Comparison of ENCODE assay signal across 11 mouse cellular contexts in genomic region chr7:126464121-126464520, GRCm38 (mm10). TPM values are rescaled to one million over a fixed set of nuclear protein-coding genes. Genes with fewer than 3 reads are reported as not detected.
A peak's percentile ranks its signal among the peaks of the same experiment; 100 is the strongest.
DNase-seq lines count a peak whose midpoint lies in the region; ATAC-seq and TF ChIP-seq lines count a peak whose summit lies in the region.
"Had no signal": no experiment of that assay in that cellular context is flagged by ENCODE, and none has a peak within 500 bp of the region (broad histone marks: within the 10 kb centered on the region; RNA-seq: fewer than 3 reads in every experiment).

No protein-coding gene starts in this region.

- DNase-seq in cerebellum, adult 18-20 months: no peak
- DNase-seq: kidney, adult 18-20 months; left cerebral cortex, postnatal 4 days had no signal

- H3K27me3 ChIP-seq in hindbrain, embryonic 12.5 days: no peaks in the 10 kb centered on the region
- 0 out of 2 replicates have a peak, but pooled peaks cover 3% of the 10 kb centered on the region for H3K27me3 ChIP-seq in hindbrain, embryonic 13.5 days
- no peaks in the 10 kb centered on the region for H3K27me3 ChIP-seq in C2C12 (ENCODE audit: control insufficient read depth, insufficient read depth, insufficient read length)
- H3K27me3 ChIP-seq in embryonic facial prominence, embryonic 15.5 days: no peaks in the 10 kb centered on the region
- no peaks in the 10 kb centered on the region for H3K27me3 ChIP-seq in limb, embryonic 15.5 days
- H3K27me3 ChIP-seq in intestine, embryonic 15.5 days (replicated peaks): no peaks in the 10 kb centered on the region
- H3K27me3 ChIP-seq: midbrain, embryonic 13.5 days had no signal

- no peaks in the 10 kb centered on the region for H3K79me3 ChIP-seq in C2C12 (ENCODE audit: low read depth)

- no peak for TF ChIP-seq CTCF in C2C12 (IDR thresholded peaks at IDR 0.05; ENCODE audit: control insufficient read depth, insufficient read depth, insufficient read length)

- H3K9me3 ChIP-seq in hindbrain, embryonic 12.5 days (replicated peaks): no peaks in the 10 kb centered on the region
- no peaks in the 10 kb centered on the region for H3K9me3 ChIP-seq in hindbrain, embryonic 13.5 days
- H3K9me3 ChIP-seq in embryonic facial prominence, embryonic 15.5 days (replicated peaks): no peaks in the 10 kb centered on the region
- H3K9me3 ChIP-seq in limb, embryonic 15.5 days: no peaks in the 10 kb centered on the region
- no peaks in the 10 kb centered on the region for H3K9me3 ChIP-seq in intestine, embryonic 15.5 days
- H3K9me3 ChIP-seq: midbrain, embryonic 13.5 days had no signal

- H3K27ac ChIP-seq in hindbrain, embryonic 12.5 days: no peak overlapping the region
- H3K27ac ChIP-seq in hindbrain, embryonic 13.5 days: no peak overlapping the region
- H3K27ac ChIP-seq in embryonic facial prominence, embryonic 15.5 days (replicated peaks): 0 out of 2 replicates have a peak overlapping the region, but pooled peaks have one; percentile 48
- peak overlapping the region; percentile 58 for H3K27ac ChIP-seq in limb, embryonic 15.5 days
- H3K27ac ChIP-seq in intestine, embryonic 15.5 days: no peak overlapping the region
- H3K27ac ChIP-seq: midbrain, embryonic 13.5 days had no signal

- H3K4me1 ChIP-seq in hindbrain, embryonic 12.5 days: 0 out of 2 replicates have a peak, but pooled peaks cover 4% of the 10 kb centered on the region
- no peaks in the 10 kb centered on the region for H3K4me1 ChIP-seq in hindbrain, embryonic 13.5 days (replicated peaks)
- peaks cover 19% of the 10 kb centered on the region for H3K4me1 ChIP-seq in embryonic facial prominence, embryonic 15.5 days
- peaks cover 32% of the 10 kb centered on the region for H3K4me1 ChIP-seq in limb, embryonic 15.5 days
- H3K4me1 ChIP-seq in intestine, embryonic 15.5 days (replicated peaks): peaks cover 12% of the 10 kb centered on the region; the same call in 1 of the 2 replicates
- H3K4me1 ChIP-seq: midbrain, embryonic 13.5 days had no signal

- no peak overlapping the region for H3K4me3 ChIP-seq in hindbrain, embryonic 12.5 days
- no peak overlapping the region for H3K4me3 ChIP-seq in hindbrain, embryonic 13.5 days
- H3K4me3 ChIP-seq in C2C12 (ENCODE audit: insufficient read depth, poor library complexity, severe bottlenecking): no peak overlapping the region
- no peak overlapping the region for H3K4me3 ChIP-seq in embryonic facial prominence, embryonic 15.5 days (replicated peaks)
- H3K4me3 ChIP-seq in limb, embryonic 15.5 days: no peak overlapping the region
- no peak overlapping the region for H3K4me3 ChIP-seq in intestine, embryonic 15.5 days (replicated peaks)
- H3K4me3 ChIP-seq: midbrain, embryonic 13.5 days had no signal

- 56% methylated on average over 4 of the region's 4 CpGs for WGBS in hindbrain, embryonic 12.5 days
- 65% methylated on average over 4 of the region's 4 CpGs for WGBS in hindbrain, embryonic 13.5 days
- WGBS in embryonic facial prominence, embryonic 15.5 days: 55% methylated on average over 4 of the region's 4 CpGs
- 50% methylated on average over 4 of the region's 4 CpGs for WGBS in limb, embryonic 15.5 days
- 55% methylated on average over 4 of the region's 4 CpGs for WGBS in intestine, embryonic 15.5 days

- no peak overlapping the region for H3K4me2 ChIP-seq in hindbrain, embryonic 12.5 days (replicated peaks)
- H3K4me2 ChIP-seq in hindbrain, embryonic 13.5 days: no peak overlapping the region
- H3K4me2 ChIP-seq in embryonic facial prominence, embryonic 15.5 days (replicated peaks): no peak overlapping the region
- H3K4me2 ChIP-seq in limb, embryonic 15.5 days: no peak overlapping the region
- H3K4me2 ChIP-seq in intestine, embryonic 15.5 days (replicated peaks): no peak overlapping the region
- H3K4me2 ChIP-seq: midbrain, embryonic 13.5 days had no signal

- no peak overlapping the region for H3ac ChIP-seq in C2C12 (ENCODE audit: control insufficient read depth, insufficient read length, low read depth)

- H3K36me3 ChIP-seq in hindbrain, embryonic 12.5 days: peaks cover 30% of the 10 kb centered on the region
- H3K36me3 ChIP-seq in hindbrain, embryonic 13.5 days: peaks cover 31% of the 10 kb centered on the region
- H3K36me3 ChIP-seq in C2C12 (ENCODE audit: control insufficient read depth, insufficient read depth): peaks cover 10% of the 10 kb centered on the region
- peaks cover 28% of the 10 kb centered on the region for H3K36me3 ChIP-seq in embryonic facial prominence, embryonic 15.5 days
- H3K36me3 ChIP-seq in limb, embryonic 15.5 days: peaks cover 31% of the 10 kb centered on the region
- H3K36me3 ChIP-seq in intestine, embryonic 15.5 days: peaks cover 21% of the 10 kb centered on the region

- H3K79me2 ChIP-seq in C2C12 (ENCODE audit: control insufficient read depth, insufficient read depth): no peaks in the 10 kb centered on the region

- ATAC-seq in hindbrain, embryonic 12.5 days (ENCODE audit: low FRiP score): no peak
- ATAC-seq in hindbrain, embryonic 13.5 days (ENCODE audit: low FRiP score): no peak
- no peak for ATAC-seq in embryonic facial prominence, embryonic 15.5 days (ENCODE audit: insufficient number of reproducible peaks, low FRiP score, low TSS enrichment, low read depth)
- no peak for ATAC-seq in limb, embryonic 15.5 days (ENCODE audit: insufficient number of reproducible peaks, low FRiP score, low TSS enrichment, low read depth)
- no peak for ATAC-seq in cerebellum, adult (ENCODE audit: insufficient number of reproducible peaks, low FRiP score, low TSS enrichment)
- ATAC-seq in intestine, embryonic 15.5 days: no peak
- ATAC-seq: midbrain, embryonic 13.5 days had no signal

- H3K9ac ChIP-seq in hindbrain, embryonic 12.5 days: 0 out of 2 replicates have a peak overlapping the region, but pooled peaks have one; percentile 5
- no peak overlapping the region for H3K9ac ChIP-seq in hindbrain, embryonic 13.5 days
- H3K9ac ChIP-seq in embryonic facial prominence, embryonic 15.5 days: no peak overlapping the region
- no peak overlapping the region for H3K9ac ChIP-seq in limb, embryonic 15.5 days
- H3K9ac ChIP-seq in intestine, embryonic 15.5 days: no peak overlapping the region
- H3K9ac ChIP-seq: midbrain, embryonic 13.5 days had no signal

TF ChIP-seq in C2C12, 6 proteins besides CTCF, POLR2A, EP300 and RAD21:
- no peak for TF ChIP-seq CEBPB (IDR thresholded peaks at IDR 0.05; ENCODE audit: low read depth)
- peak; percentile 58 for TF ChIP-seq MYOD1 (IDR thresholded peaks at IDR 0.05; ENCODE audit: control insufficient read depth, insufficient read length, low read depth)

RNA-seq across cellular contexts. Expression of gene Atp2a1, which starts 1.2 kb away (rescaled TPM):
- polyA plus RNA-seq in hindbrain, embryonic 12.5 days (2016; fragmentation: Nextera tagmentation; extraction: Ambion mirVana): 4.1 and 16.7 TPM in 2 replicates
- 1.5 and 4.1 TPM in 2 replicates for polyA plus RNA-seq in hindbrain, embryonic 13.5 days (2015; fragmentation: Nextera tagmentation; extraction: Ambion mirVana)
- polyA plus RNA-seq in C2C12 (2012; fragmentation: generic; extraction: Trizol): 2.2 TPM
- 103 and 140 TPM in 2 replicates for polyA plus RNA-seq in embryonic facial prominence, embryonic 15.5 days (2015; fragmentation: Nextera tagmentation; extraction: Ambion mirVana)
- 82.8 and 290 TPM in 2 replicates for polyA plus RNA-seq in limb, embryonic 15.5 days (2015; fragmentation: Nextera tagmentation; extraction: Ambion mirVana)
- polyA plus RNA-seq in intestine, embryonic 15.5 days (2015; fragmentation: Nextera tagmentation; extraction: Ambion mirVana): 0.24 and 2.6 TPM in 2 replicates

RNA-seq across cellular contexts. Expression of gene Sh2b1, which starts 11.1 kb away (rescaled TPM):
- polyA plus RNA-seq in hindbrain, embryonic 12.5 days (2016; fragmentation: Nextera tagmentation; extraction: Ambion mirVana): 63.5 and 65.8 TPM in 2 replicates
- polyA plus RNA-seq in hindbrain, embryonic 13.5 days (2015; fragmentation: Nextera tagmentation; extraction: Ambion mirVana): 63.7 and 64.5 TPM in 2 replicates
- 36.9 TPM for polyA plus RNA-seq in C2C12 (2012; fragmentation: generic; extraction: Trizol)
- polyA plus RNA-seq in embryonic facial prominence, embryonic 15.5 days (2015; fragmentation: Nextera tagmentation; extraction: Ambion mirVana): 54.2 and 60.4 TPM in 2 replicates
- polyA plus RNA-seq in limb, embryonic 15.5 days (2015; fragmentation: Nextera tagmentation; extraction: Ambion mirVana): 51.9 and 53.7 TPM in 2 replicates
- polyA plus RNA-seq in intestine, embryonic 15.5 days (2015; fragmentation: Nextera tagmentation; extraction: Ambion mirVana): 41.8 and 45.7 TPM in 2 replicates

RNA-seq across cellular contexts. Expression of gene Tufm, which starts 23.0 kb away (rescaled TPM):
- polyA plus RNA-seq in hindbrain, embryonic 12.5 days (2016; fragmentation: Nextera tagmentation; extraction: Ambion mirVana): 113 and 116 TPM in 2 replicates
- polyA plus RNA-seq in hindbrain, embryonic 13.5 days (2015; fragmentation: Nextera tagmentation; extraction: Ambion mirVana): 118 and 120 TPM in 2 replicates
- 200 TPM for polyA plus RNA-seq in C2C12 (2012; fragmentation: generic; extraction: Trizol)
- polyA plus RNA-seq in embryonic facial prominence, embryonic 15.5 days (2015; fragmentation: Nextera tagmentation; extraction: Ambion mirVana): 129 and 130 TPM in 2 replicates
- polyA plus RNA-seq in limb, embryonic 15.5 days (2015; fragmentation: Nextera tagmentation; extraction: Ambion mirVana): 120 and 130 TPM in 2 replicates
- 190 and 207 TPM in 2 replicates for polyA plus RNA-seq in intestine, embryonic 15.5 days (2015; fragmentation: Nextera tagmentation; extraction: Ambion mirVana)

RNA-seq across cellular contexts. Expression of gene Rabep2, which starts 35.6 kb away (rescaled TPM):
- 31.1 and 32.1 TPM in 2 replicates for polyA plus RNA-seq in hindbrain, embryonic 12.5 days (2016; fragmentation: Nextera tagmentation; extraction: Ambion mirVana)
- polyA plus RNA-seq in hindbrain, embryonic 13.5 days (2015; fragmentation: Nextera tagmentation; extraction: Ambion mirVana): 24.3 and 26.8 TPM in 2 replicates
- 17.5 TPM for polyA plus RNA-seq in C2C12 (2012; fragmentation: generic; extraction: Trizol)
- 36.2 and 38.1 TPM in 2 replicates for polyA plus RNA-seq in embryonic facial prominence, embryonic 15.5 days (2015; fragmentation: Nextera tagmentation; extraction: Ambion mirVana)
- 39.3 and 39.4 TPM in 2 replicates for polyA plus RNA-seq in limb, embryonic 15.5 days (2015; fragmentation: Nextera tagmentation; extraction: Ambion mirVana)
- polyA plus RNA-seq in intestine, embryonic 15.5 days (2015; fragmentation: Nextera tagmentation; extraction: Ambion mirVana): 23.9 and 24.2 TPM in 2 replicates

RNA-seq across cellular contexts. Expression of gene Atxn2l, which starts 39.1 kb away (rescaled TPM):
- 76.8 and 90.1 TPM in 2 replicates for polyA plus RNA-seq in hindbrain, embryonic 12.5 days (2016; fragmentation: Nextera tagmentation; extraction: Ambion mirVana)
- 61.6 and 65.4 TPM in 2 replicates for polyA plus RNA-seq in hindbrain, embryonic 13.5 days (2015; fragmentation: Nextera tagmentation; extraction: Ambion mirVana)
- polyA plus RNA-seq in C2C12 (2012; fragmentation: generic; extraction: Trizol): 73.0 TPM
- 52.1 and 58.0 TPM in 2 replicates for polyA plus RNA-seq in embryonic facial prominence, embryonic 15.5 days (2015; fragmentation: Nextera tagmentation; extraction: Ambion mirVana)
- 41.9 and 47.0 TPM in 2 replicates for polyA plus RNA-seq in limb, embryonic 15.5 days (2015; fragmentation: Nextera tagmentation; extraction: Ambion mirVana)
- 43.8 and 44.4 TPM in 2 replicates for polyA plus RNA-seq in intestine, embryonic 15.5 days (2015; fragmentation: Nextera tagmentation; extraction: Ambion mirVana)

Comparison
In these comparisons a context has a peak if more than half of its experiments do, and no peak if none do; other contexts are left out.
1. H3K27ac ChIP-seq: peak in embryonic facial prominence, embryonic 15.5 days (single experiment) and limb, embryonic 15.5 days (single experiment); none in hindbrain, embryonic 12.5 days (single experiment), hindbrain, embryonic 13.5 days (single experiment) and intestine, embryonic 15.5 days (single experiment).